In genomic region chr8:83667526-83667925, GRCm38 (mm10) we compare ENCODE assay signal across 9 mouse cellular contexts. TPM values are rescaled to one million over a fixed set of nuclear protein-coding genes. Genes with fewer than 3 reads are reported as not detected.
DNase-seq lines count a peak whose midpoint lies in the region; ATAC-seq and TF ChIP-seq lines count a peak whose summit lies in the region.
"Had no signal": no experiment of that assay in that cellular context is flagged by ENCODE, and none has a peak within 500 bp of the region (broad histone marks: within the 10 kb centered on the region; RNA-seq: fewer than 3 reads in every experiment).

No protein-coding gene starts in this region.

- no peaks in the 10 kb centered on the region for H3K27me3 ChIP-seq in kidney, adult 2 months (replicated peaks; ENCODE audit: control insufficient read depth, insufficient read depth, low read length)
- H3K27me3 ChIP-seq in embryonic facial prominence, embryonic 14.5 days (replicated peaks; ENCODE audit: control insufficient read depth, insufficient read depth, low read length): no peaks in the 10 kb centered on the region
- H3K27me3 ChIP-seq in hindbrain, postnatal 0 days (ENCODE audit: insufficient read depth, low read length): no peaks in the 10 kb centered on the region

- peak overlapping the region; percentile 74; the same call in 1 of the 2 replicates for H3K27ac ChIP-seq in kidney, adult 2 months (ENCODE audit: insufficient read depth, low read depth, low read length)
- no peak overlapping the region for H3K27ac ChIP-seq in embryonic facial prominence, embryonic 14.5 days (replicated peaks; ENCODE audit: low read depth, low read length)
- 0 out of 2 replicates have a peak overlapping the region, but pooled peaks have one; percentile 12 for H3K27ac ChIP-seq in hindbrain, postnatal 0 days

- TF ChIP-seq CTCF in kidney, adult 2 months (conservative IDR thresholded peaks at IDR 0.05; ENCODE audit: insufficient read depth, insufficient read length, low read depth, low read length): no peak
- no peak for TF ChIP-seq CTCF in hindbrain, postnatal 0 days (IDR thresholded peaks at IDR 0.05; ENCODE audit: low read depth)

- no peak overlapping the region for H3K9ac ChIP-seq in embryonic facial prominence, embryonic 14.5 days (ENCODE audit: low read depth, low read length)
- no peak overlapping the region for H3K9ac ChIP-seq in hindbrain, postnatal 0 days (replicated peaks; ENCODE audit: low read length)

- no peaks in the 10 kb centered on the region for H3K9me3 ChIP-seq in embryonic facial prominence, embryonic 14.5 days (ENCODE audit: control insufficient read depth, low read length)
- no peaks in the 10 kb centered on the region for H3K9me3 ChIP-seq in hindbrain, postnatal 0 days (ENCODE audit: low read length)

- 0 out of 2 replicates have a peak, but pooled peaks cover 3% of the 10 kb centered on the region for H3K36me3 ChIP-seq in kidney, adult 2 months (ENCODE audit: control insufficient read depth, insufficient read depth, low read length)
- H3K36me3 ChIP-seq in embryonic facial prominence, embryonic 14.5 days (ENCODE audit: control insufficient read depth, insufficient read depth, low read length): peaks cover 42% of the 10 kb centered on the region
- H3K36me3 ChIP-seq in hindbrain, postnatal 0 days (ENCODE audit: insufficient read depth, low read length): peaks cover 30% of the 10 kb centered on the region

- no peak for DNase-seq in kidney, adult 2 months
- DNase-seq in kidney, adult 18-20 months: no peak
- no peak for DNase-seq in embryonic facial prominence, embryonic 14.5 days (ENCODE audit: low spot score)
- no peak for DNase-seq in hindbrain, postnatal 0 days (ENCODE audit: low spot score)
- peak; percentile 20 for DNase-seq in neural tube, embryonic 10.5 days (ENCODE audit: extremely low spot score, low spot score)
- no peak for DNase-seq in thymus, postnatal 25 days
- DNase-seq in retina, embryonic 14.5 days (ENCODE audit: low spot score): no peak
- DNase-seq: thymus, adult 18-20 months had no signal

- peaks cover 18% of the 10 kb centered on the region for H3K4me1 ChIP-seq in kidney, adult 2 months (ENCODE audit: control insufficient read depth, insufficient read depth, low read length)
- peaks cover 40% of the 10 kb centered on the region for H3K4me1 ChIP-seq in embryonic facial prominence, embryonic 14.5 days (ENCODE audit: control insufficient read depth, insufficient read depth, low read length)
- peaks cover 13% of the 10 kb centered on the region; the same call in 1 of the 2 replicates for H3K4me1 ChIP-seq in hindbrain, postnatal 0 days (ENCODE audit: insufficient read depth, low read length)

- WGBS in kidney, adult 2 months: 82% methylated on average over 10 of the region's 10 CpGs
- 91% methylated on average over 10 of the region's 10 CpGs for WGBS in embryonic facial prominence, embryonic 14.5 days
- WGBS in hindbrain, postnatal 0 days: 70% methylated on average over 10 of the region's 10 CpGs

- H3K4me3 ChIP-seq in kidney, adult 2 months (ENCODE audit: insufficient read depth, low read depth, low read length): peak overlapping the region; percentile 11; the same call in 1 of the 2 replicates
- peak overlapping the region; percentile 40; the same call in 1 of the 2 replicates for H3K4me3 ChIP-seq in embryonic facial prominence, embryonic 14.5 days (ENCODE audit: low read depth, low read length)
- no peak overlapping the region for H3K4me3 ChIP-seq in hindbrain, postnatal 0 days (ENCODE audit: low read length)

- peak overlapping the region; percentile 80 for H3K4me2 ChIP-seq in embryonic facial prominence, embryonic 14.5 days (ENCODE audit: low read depth, low read length)
- H3K4me2 ChIP-seq in hindbrain, postnatal 0 days (ENCODE audit: low read depth, low read length): no peak overlapping the region

- no peak for TF ChIP-seq POLR2A in kidney, adult 2 months (IDR thresholded peaks at IDR 0.05; ENCODE audit: low read depth, low read length)

- ATAC-seq in embryonic facial prominence, embryonic 14.5 days (ENCODE audit: low read depth): no peak
- ATAC-seq in hindbrain, postnatal 0 days: peak; percentile 0; the same call in 1 of the 2 replicates
- no peak for ATAC-seq in granulocyte monocyte progenitor cell, adult 5-6 weeks (replicated peaks; ENCODE audit: poor library complexity, severe bottlenecking)

RNA-seq across cellular contexts. Expression of gene Ptger1, which starts 1.0 kb away (rescaled TPM):
- 21.8 and 23.3 TPM in 2 replicates for polyA plus RNA-seq in kidney, adult 2 months (2012; rRNA removed)
- polyA plus RNA-seq in embryonic facial prominence, embryonic 14.5 days (2014; fragmentation: Nextera tagmentation; extraction: Ambion mirVana): 1.0 and 1.2 TPM in 2 replicates
- total RNA-seq in hindbrain, postnatal 0 days (2014; rRNA removed): 2.6 and 4.7 TPM in 2 replicates
- 0.40 and 0.49 TPM in 2 replicates for polyA plus RNA-seq in hindbrain, postnatal 0 days (2015; fragmentation: Nextera tagmentation; extraction: Ambion mirVana)
- total RNA-seq in granulocyte monocyte progenitor cell, adult 5-6 weeks (2014; fragmentation: Nextera tagmentation): not detected in 2 replicates
- 0.46 and 0.78 TPM in 2 replicates for total RNA-seq in granulocyte monocyte progenitor cell, adult 5-6 weeks (2017)

RNA-seq across cellular contexts. Expression of gene Gipc1, which starts 15.0 kb away (rescaled TPM):
- polyA plus RNA-seq in kidney, adult 2 months (2012; rRNA removed): 57.6 and 66.6 TPM in 2 replicates
- 107 and 131 TPM in 2 replicates for polyA plus RNA-seq in embryonic facial prominence, embryonic 14.5 days (2014; fragmentation: Nextera tagmentation; extraction: Ambion mirVana)
- total RNA-seq in hindbrain, postnatal 0 days (2014; rRNA removed): 71.5 and 84.9 TPM in 2 replicates
- polyA plus RNA-seq in hindbrain, postnatal 0 days (2015; fragmentation: Nextera tagmentation; extraction: Ambion mirVana): 114 and 121 TPM in 2 replicates
- 26.7 and 35.0 TPM in 2 replicates for total RNA-seq in granulocyte monocyte progenitor cell, adult 5-6 weeks (2014; fragmentation: Nextera tagmentation)
- 19.0 and 19.3 TPM in 2 replicates for total RNA-seq in granulocyte monocyte progenitor cell, adult 5-6 weeks (2017)

RNA-seq across cellular contexts. Expression of gene Pkn1, which starts 31.5 kb away (rescaled TPM):
- 81.9 and 98.1 TPM in 2 replicates for polyA plus RNA-seq in kidney, adult 2 months (2012; rRNA removed)
- polyA plus RNA-seq in embryonic facial prominence, embryonic 14.5 days (2014; fragmentation: Nextera tagmentation; extraction: Ambion mirVana): 26.1 and 30.4 TPM in 2 replicates
- 54.7 and 65.6 TPM in 2 replicates for total RNA-seq in hindbrain, postnatal 0 days (2014; rRNA removed)
- polyA plus RNA-seq in hindbrain, postnatal 0 days (2015; fragmentation: Nextera tagmentation; extraction: Ambion mirVana): 18.2 and 21.8 TPM in 2 replicates
- total RNA-seq in granulocyte monocyte progenitor cell, adult 5-6 weeks (2014; fragmentation: Nextera tagmentation): 40.0 and 66.0 TPM in 2 replicates
- 54.5 and 65.6 TPM in 2 replicates for total RNA-seq in granulocyte monocyte progenitor cell, adult 5-6 weeks (2017)

RNA-seq across cellular contexts. Expression of gene Ddx39, which starts 47.5 kb away (rescaled TPM):
- polyA plus RNA-seq in kidney, adult 2 months (2012; rRNA removed): 25.1 and 28.7 TPM in 2 replicates
- polyA plus RNA-seq in embryonic facial prominence, embryonic 14.5 days (2014; fragmentation: Nextera tagmentation; extraction: Ambion mirVana): 106 and 131 TPM in 2 replicates
- 36.2 and 44.6 TPM in 2 replicates for total RNA-seq in hindbrain, postnatal 0 days (2014; rRNA removed)
- polyA plus RNA-seq in hindbrain, postnatal 0 days (2015; fragmentation: Nextera tagmentation; extraction: Ambion mirVana): 72.3 and 75.9 TPM in 2 replicates
- 115 and 123 TPM in 2 replicates for total RNA-seq in granulocyte monocyte progenitor cell, adult 5-6 weeks (2014; fragmentation: Nextera tagmentation)
- 123 and 124 TPM in 2 replicates for total RNA-seq in granulocyte monocyte progenitor cell, adult 5-6 weeks (2017)

RNA-seq across cellular contexts. Expression of gene Dnajb1, which starts 59.5 kb away (rescaled TPM):
- 32.2 and 33.2 TPM in 2 replicates for polyA plus RNA-seq in kidney, adult 2 months (2012; rRNA removed)
- polyA plus RNA-seq in embryonic facial prominence, embryonic 14.5 days (2014; fragmentation: Nextera tagmentation; extraction: Ambion mirVana): 47.2 and 47.5 TPM in 2 replicates
- 35.3 and 42.7 TPM in 2 replicates for total RNA-seq in hindbrain, postnatal 0 days (2014; rRNA removed)
- 60.1 and 65.0 TPM in 2 replicates for polyA plus RNA-seq in hindbrain, postnatal 0 days (2015; fragmentation: Nextera tagmentation; extraction: Ambion mirVana)
- total RNA-seq in granulocyte monocyte progenitor cell, adult 5-6 weeks (2014; fragmentation: Nextera tagmentation): 25.7 and 31.0 TPM in 2 replicates
- 28.1 and 47.3 TPM in 2 replicates for total RNA-seq in granulocyte monocyte progenitor cell, adult 5-6 weeks (2017)

Comparison
In these comparisons a context has a peak if more than half of its experiments do, and no peak if none do; other contexts are left out.
1. RNA of gene Ptger1, which starts 1.0 kb away (polyA plus RNA-seq): 21.8 to 23.3 TPM in kidney, adult 2 months; 1.0 to 1.2 TPM in embryonic facial prominence, embryonic 14.5 days and 0.40 to 0.49 TPM in hindbrain, postnatal 0 days; every median in the first group is over 10 times any median in the second.